Mouse (Mus musculus) kidney, adult 18-20 months (tissue): ENCODE measurements around the gene Sema6d.

Source experiments
- DNase-seq: peaks from one replicate; pipeline ENCODE4 v3.0.0; 2021

The Sema6d gene

DNA sequence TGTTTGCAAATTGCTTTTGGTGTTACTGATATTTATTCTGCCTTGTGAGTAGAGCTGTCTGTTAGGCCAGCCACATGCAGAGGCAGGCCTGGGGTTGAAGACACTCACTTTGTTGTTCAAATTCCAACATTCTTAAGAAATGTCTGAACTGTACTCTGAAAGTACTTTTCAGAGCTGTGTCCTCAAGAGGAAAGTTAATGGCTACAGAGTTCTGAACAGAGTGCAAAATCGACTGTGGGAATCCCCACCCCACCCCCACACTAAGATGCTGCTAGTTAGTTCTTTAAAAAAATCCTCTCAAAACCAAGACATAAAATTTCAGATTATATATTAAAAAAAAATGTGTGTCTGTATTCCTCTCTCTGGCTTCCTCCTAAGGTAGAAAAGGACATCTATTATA is 86.5 kb downstream of the Sema6d start:
- DNase-seq = no peak

DNA sequence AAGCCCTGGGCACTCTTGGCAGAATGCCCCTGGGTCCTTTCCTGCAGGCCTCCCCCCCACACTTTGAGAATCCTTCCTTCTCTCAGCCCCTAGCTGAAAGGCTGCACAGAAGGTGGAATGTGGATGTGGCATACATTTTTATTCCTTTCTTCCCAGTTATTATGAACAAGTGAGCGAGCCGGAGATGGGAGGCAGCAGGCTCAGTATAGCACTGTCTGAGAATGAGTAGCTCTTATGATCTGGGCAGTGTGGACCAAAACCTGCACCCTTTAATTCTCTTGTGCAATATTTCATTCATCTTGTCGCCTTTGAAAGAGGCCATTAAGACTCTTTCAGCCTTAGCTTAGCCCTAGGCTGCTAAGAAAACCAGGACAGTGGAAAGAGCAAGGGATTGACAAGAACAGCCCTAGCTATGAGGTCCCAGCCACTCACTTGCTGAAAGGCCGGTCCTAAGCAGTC is 87.0 kb downstream of the Sema6d start:
- no peak for DNase-seq

DNA sequence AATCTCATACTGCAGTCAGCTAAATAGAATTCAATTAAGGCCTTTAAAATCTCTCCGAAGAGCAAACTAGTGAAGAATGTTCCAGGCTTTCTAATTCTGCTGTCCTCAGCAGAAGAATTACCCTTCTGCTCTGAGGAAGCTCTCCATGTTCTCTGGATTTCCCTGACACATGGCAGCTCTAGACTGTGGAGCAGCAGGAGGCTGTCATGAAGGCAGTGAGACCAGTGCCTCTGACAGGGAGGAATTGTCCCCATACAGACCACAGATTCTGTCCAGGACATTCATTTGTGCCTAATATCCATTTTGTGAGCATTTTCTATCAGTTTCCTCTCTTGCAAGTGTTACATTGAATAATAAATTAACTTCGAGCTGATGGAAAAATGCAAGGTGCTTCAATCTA is 99.5 kb downstream of the Sema6d start:
- DNase-seq = no peak

DNA sequence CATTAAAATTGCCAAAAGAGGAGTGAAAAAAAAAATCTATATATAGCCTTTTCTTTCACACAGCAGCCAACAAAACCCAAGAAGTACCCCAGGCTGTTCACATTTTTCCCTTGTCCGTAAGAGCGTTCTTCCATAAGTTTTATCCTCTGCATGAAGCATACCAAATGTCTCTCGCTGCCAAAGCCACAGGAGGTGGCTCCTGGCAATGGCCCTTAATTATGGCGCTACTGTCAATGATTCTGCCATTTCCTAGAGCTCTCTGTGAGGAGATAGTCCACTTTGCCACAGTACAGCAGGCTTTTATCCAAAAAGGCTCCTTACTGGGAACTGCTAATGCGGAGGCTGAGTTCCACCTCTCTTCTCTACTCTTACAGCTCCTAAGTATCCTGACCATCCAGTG is 104.3 kb downstream of the Sema6d start:
- no peak for DNase-seq

DNA sequence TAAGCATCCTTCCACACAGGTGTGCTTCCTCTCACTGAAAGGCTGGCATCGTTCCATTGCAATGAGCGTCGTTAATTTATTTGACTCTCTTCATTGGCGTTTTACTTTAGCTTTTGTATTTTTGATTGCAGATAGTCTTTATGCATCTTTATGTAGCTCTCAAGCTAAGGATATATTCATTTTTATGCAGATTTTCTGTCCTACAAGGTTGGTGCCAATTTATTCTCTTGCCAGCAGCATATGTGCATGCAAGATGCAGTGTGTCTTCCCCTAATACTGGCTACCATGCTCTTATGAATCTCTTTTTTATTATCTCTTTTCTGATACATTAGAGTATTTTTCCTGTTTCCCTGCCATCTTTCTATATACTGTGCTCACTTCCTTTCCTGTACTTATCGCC is 111.7 kb downstream of the Sema6d start:
- no peak for DNase-seq

DNA sequence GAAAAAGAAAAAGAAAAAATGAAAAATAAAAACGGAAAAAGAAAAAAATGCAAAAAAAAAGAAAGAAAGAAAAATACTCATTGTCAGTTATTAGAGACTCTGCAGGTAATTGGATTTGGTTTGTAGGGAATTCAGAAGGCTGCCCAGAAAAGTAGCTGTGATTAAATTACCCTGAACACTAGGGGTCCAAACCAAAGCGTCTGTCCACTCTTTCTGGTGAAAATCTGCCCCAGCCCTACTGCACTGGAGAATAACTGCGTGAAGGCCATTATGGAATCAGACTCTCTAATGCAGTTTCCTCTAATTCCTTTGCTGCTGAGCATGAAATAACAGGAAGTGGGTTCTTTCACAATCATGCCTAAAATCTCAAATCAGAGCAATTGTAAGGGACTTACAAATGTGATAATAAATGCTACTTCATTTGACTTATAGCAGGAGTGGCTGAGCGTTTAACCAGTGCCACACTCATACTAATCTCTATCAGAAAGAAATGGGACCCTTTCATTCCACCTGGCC is 112.8 kb downstream of the Sema6d start:
- DNase-seq = no peak

DNA sequence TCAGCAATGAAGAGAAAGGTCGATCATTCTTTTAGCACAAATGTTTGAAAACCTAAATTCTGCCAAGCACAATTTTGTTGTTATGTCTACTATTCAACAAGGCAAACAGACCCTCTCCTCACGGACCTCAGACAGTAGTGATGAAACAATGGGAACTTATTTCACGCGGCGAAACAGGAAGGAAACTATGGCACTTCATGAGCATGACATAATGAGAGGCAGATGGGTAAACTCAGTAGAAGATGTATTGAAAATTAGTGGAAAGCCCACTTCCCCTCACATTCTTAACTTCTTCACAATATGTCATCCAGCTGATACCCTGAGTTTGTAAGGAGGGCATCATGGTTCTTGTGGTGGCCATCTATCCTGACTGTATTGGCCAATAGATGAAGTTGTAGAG is 116.0 kb downstream of the Sema6d start:
- DNase-seq = no peak

DNA sequence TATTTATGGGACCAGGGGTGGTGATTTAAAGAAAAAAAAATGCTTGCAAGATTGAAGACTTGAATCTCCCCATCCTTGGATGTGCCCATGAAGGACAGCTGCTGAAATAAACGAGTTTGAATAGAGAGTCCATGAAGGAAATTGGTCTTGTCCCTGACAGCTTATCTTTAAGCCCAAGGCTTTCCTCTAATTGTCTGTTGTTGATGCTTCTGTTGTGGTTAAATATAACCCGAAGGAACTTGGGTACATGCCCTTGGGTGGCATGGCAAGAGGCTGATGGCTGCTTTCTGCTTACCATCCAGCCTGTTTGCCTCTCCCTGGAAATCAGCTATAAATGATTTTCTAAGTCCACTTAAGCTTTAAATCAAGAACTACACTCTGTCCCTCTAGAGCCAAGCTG is 118.5 kb downstream of the Sema6d start:
- no peak for DNase-seq

DNA sequence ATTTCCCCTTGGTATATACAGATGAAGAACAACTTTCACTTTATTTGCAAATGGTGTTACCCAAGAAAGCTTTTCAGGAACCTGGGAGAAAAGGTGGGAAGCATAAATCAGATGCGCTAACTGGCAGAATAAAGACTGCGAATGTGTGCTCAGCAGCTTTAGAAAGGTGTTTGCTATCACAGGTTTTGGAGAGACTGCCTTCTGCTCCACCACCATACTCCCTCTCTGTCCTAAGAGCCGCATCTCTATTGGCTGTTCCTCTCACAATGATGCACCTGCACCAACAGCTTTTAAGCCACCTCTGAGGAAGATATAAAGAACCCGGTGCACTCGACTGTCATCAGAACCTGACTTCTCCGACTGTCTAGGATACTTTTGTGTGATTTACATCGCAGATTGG is 133.8 kb downstream of the Sema6d start:
- DNase-seq = no peak

DNA sequence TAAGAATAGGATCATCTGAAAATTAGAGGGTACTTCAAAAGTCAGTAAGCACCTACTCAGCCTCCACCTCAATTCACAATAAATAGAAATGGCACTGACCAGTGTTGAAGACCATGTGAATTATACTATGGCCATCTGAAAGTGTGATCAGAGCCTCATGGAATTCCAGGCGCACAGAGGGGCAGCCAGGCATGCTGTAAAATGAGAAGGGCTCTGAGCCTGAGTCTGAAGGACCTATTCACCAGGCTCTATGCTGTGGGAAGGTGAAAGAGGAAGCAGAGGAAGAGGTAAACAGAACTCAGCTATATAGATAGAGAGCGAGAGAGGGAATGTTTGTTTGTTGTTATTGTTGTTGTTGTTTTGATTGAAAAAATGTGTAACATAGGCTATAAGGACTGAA is 134.6 kb downstream of the Sema6d start:
- DNase-seq = no peak

DNA sequence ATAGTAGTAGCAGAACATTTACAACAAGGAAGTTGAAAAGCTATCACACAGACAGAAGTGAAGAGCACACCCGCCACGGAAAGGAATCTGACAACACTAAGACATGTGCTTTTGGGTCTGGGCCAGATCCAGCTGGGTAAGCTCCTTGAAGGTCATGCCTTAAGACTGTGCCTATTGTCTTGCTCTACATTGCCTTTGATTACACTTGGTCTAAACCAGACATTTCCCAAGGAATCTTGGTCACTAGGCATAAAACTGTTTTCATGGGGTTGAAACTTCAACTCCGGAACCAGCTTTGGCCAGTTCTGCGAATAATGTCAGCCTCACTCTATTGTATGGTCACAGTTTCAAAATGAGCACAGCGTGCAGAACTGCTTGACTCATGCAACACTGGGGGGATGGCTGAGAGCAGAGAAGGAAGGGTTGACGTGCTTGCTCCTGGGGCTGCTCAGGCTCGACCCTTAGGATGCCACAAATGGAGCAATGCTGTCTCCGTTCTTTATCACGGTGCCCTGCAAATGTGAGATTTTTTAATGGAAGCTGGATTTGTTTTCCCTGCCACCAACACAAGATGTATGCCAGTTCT is 145.0 kb downstream of the Sema6d start:
- DNase-seq = no peak

DNA sequence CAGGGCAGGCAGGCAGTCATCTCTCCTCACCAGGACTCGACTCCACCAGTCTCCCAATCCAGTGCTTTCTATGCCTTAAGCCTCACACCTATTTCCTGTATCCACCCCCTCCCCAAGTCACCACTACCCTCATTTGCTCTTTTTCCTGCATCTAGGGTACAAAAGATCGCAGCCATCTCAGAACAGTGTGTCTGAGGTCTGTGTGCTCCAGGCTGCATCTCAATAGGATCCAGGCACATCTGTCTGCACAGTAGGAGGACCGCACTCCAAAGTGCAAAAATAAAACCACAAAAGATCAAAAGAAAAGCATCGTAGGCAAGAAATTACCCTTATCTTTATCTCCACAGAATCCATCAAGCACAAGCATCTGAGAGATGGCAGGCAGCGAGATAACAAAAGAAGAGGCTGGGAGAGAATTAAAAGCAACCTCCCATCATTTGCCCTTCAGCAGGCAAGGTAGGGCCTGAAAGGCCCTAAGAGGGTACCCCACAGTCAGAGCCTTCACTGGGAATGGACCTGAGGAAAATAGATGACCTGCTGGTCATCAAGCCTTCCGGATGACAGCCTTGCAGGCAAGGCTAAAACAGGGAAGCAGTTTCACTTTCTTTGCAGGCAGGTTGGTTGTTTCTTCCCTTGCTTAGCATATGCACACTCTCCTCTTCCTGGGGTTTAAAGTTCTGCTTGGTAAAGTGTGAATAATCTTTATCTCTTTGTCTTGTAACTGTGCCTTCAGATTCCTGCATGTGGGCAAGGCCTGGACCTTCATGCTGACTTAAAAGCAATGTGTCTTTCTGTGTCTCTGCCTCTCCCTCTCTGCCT is 145.7 kb downstream of the Sema6d start:
- DNase-seq = no peak

DNA sequence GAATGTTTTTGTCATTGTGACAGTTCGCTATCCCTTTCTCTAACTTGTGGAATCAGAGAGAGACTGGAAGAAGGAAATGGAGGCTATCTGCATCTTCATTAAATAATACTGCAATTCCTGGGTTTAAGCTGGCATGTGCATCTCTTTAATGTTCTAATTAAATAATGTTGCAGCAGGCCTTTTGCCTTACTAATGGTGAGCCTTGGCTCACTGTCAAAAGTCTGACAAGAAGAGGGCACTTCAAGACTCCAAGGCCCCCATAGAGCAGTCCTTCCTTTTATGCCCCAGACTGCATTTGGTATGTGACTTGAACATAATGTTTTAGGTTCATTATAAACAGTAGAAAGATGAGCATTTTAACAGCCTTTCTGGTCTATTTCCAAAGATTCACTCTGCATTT is 147.1 kb downstream of the Sema6d start:
- no peak for DNase-seq

DNA sequence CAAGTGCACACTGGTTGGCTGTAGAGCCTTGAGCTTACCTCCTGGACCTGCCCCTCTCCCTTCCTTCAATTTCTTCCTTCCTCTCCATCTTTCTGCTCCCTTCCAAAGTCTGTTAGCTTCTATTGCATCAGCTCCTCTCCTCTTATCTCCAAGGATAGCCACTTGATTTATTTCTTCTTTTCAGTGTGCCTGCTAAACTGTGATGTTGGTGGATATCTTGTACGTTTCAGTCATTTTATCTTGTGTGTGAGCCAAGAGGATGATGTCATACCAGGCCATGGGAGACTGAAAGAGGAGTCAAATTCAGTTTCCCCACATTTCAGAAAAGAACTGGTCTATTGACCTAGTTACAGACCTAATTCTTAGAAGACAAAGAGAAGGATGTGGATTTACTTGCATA is 153.8 kb downstream of the Sema6d start:
- DNase-seq = no peak

DNA sequence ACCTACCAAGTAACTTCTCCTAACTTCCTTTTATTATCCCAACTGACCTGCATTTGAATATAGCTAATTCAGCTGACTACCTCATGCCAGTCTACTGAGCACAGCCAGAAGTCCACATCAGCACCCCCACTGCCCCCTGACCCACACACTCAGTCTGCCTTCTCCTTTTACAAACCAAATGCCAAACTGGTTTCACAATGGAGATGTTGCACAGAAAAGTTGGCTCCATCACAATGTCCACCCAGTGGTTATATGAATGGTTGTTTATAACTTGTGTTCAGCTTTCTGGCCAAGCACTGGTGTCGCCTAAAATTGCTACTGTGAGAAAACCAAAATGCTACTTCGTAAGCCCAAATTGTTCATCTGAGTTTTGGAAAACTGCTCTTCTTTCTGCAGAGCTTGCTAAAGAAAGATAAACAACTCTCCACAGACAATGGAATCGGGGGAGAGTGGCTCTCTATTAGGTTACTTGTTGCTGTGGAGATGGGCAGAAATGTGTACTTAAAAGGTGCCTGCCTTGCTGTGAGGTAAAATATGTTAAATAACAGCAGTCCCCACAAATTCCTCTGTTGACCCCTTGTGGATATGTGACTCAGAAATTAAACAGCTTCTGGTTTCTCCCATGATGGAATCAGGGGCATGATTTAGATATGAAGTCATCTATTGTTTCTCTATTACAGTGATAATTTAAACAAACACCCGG is 154.9 kb downstream of the Sema6d start:
- no peak for DNase-seq

DNA sequence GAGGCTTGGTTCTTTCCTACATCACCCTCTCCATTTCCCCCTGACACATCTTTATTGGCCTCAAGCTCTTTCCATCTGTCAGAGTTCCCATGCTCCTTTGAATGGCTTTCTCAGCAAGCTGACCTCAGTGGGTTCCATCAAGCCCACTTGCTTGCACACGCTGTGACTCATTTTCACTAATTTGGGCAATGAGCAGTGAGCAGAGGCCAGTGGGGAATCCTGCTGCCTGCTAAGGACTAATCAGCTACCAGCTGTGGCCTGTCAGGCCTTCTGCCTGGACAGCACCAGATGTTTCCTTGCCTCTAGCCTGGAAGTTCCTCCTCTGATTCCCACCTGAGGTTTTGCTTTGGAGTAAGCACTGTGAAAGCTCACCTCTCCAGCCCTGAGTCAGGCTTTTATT is 168.3 kb downstream of the Sema6d start:
- DNase-seq = no peak

DNA sequence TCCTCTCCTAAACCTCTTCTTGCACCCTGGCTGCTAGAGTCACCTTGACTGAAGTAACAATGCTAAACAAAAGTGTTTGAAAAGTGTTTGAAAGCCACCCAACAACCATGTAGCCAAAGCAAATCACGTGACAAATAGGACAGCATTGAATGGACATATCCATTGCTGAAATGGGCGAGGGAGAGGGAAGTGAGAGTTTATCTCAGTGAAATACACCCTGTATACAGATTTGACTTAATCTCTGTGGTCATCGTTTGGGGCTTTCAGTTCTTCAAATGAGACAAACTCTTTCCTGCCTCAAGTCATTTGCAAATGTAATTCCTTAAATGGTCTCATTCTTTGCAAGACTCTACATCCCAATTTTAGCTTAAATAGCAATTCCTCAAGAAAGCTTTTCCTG is 174.5 kb downstream of the Sema6d start:
- DNase-seq = no peak

DNA sequence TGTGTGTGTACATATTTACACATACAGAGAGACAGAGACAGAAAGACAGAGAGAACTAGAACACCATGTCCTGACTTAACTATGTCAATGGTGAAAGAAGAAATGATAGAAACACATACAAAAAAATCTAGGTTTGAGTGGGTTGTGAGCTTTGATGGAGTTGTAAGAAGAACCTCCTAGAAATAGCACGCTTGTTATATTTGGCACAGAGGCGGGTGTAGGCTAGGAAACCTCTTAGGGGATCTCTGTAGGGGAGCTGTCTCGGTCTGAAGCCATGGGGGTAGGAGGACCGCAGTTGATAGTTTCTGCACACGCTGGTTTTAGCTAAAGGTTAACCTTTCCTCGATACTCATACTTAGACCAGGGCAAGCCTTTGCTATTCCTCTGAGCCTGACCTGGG is 181.4 kb downstream of the Sema6d start:
- DNase-seq = no peak

DNA sequence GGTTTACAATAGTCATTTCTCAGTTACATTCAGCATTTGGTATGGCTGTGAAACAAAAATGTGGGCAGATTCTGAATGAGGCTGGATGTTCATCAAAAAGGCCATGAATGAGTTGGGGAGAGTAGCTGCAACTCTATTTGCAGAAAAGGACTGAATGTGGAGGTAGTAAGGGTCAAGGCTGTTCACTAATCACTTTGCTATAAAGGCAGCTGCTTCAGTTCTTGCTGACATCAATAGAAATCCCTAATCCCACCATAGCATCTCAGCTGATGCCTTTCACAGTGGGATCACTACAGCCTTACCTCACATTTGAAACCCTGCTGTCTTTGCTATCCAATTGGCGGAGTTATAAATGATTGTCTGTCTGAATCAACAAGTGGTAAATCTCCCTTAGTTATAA is 187.7 kb downstream of the Sema6d start:
- no peak for DNase-seq

DNA sequence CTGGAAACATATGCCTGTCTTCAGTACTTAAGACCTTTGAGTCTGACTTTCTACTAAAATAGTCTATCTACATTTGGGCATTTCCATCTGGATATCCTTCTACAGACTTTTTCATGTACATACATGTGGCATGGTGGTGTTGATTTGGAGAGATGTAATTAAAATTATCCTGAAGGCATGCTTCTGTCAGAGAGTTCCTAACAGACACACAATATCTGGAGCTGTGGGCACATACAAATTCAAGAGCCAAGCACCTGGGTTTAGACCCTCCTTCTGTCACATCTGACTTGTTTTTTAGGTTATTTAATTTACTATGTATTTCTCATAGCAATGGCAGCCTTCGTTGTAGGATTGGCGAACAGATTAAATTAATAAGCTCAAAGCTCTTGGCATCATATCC is 195.3 kb downstream of the Sema6d start:
- no peak for DNase-seq

DNA sequence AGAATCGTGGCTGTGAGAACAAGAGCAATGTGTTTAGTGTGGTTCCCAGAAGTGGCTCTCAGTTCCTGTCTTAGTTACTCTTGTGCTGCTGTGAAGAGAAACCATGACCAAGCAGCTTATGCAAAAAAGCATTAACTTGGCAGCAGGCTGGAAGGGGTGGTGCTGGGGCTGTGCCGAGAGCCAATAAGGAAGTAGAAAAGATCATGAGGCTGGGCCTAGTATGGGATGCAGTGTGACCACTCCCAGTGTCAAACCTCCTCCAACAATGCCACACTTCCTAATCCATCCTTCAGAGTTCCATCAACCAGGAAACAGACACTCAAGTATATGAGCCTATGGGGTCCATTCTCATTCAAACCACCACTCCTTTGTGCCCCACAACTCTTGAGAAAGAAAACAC is 199.6 kb downstream of the Sema6d start:
- no peak for DNase-seq

DNA sequence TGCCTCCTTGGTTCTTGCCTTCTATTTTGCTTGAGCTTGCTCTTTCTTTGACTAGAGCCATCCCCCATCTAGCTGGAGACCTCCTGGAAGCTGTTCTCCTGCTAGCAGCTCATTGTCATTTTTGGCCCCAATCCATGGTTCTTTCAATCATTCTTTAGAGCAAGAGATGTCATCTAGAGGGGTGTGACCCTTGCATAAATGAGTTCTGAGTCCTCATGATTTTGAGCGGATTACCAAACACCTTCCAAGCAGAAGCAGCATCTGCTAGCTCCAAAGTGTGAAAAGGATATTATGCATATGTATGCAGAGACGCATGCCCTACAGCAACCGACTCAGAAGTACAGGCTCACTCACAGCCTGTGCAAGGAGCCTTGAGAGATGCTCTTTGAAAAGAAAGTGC is 201.4 kb downstream of the Sema6d start:
- no peak for DNase-seq

DNA sequence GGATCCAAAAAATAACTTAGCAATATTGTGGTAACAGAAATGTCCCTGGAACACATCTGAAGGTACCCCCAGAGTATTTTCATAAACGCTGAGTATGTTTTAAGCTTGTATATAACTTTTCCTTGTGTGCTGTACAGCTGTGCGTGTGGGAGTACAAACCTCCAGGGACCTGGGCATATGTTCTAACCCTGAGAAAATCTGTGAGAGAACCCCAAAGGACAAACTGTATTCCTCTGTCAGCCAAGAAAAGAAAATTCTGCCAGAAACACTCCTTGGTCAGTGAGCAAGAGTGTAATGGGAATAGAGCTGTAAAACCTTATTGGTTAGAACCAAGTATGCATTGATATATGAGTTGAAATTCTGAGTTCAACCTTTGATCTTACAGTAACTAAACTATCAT is 203.8 kb downstream of the Sema6d start:
- no peak for DNase-seq

DNA sequence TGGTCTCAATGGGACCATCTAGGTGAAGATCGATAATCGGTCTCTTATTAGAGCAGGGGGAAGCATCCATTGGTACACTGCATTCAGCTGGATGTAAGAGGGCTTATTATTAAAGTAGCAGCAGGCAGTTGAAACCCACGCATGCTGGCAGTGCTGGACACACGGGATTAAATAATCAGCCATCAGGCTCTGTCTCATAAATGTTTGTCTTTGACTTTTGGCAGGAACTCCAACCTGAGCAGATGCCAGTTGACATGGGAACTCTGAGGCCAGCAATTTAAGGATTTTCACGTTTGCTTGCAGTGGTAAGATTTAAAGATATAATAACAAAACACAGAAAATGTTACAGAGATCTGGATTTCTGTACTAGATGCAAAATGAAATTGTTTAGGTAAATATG is 208.6 kb downstream of the Sema6d start:
- no peak for DNase-seq
